Mouse (Mus musculus): ENCODE measurements around the gene Bricd5.

Gene Bricd5

GRCm38 (mm10) chr17:24488186-24488661, 14.5 kb downstream of the Bricd5 start, which contains the start of gene Caskin1:
TSS of gene Caskin1 (plus strand) at chr17:24488601.
- DNase-seq: peak; percentile 32

GRCm38 (mm10) chr17:24488662-24489264, 15.1 kb downstream of the Bricd5 start:
- peak; percentile 49 for DNase-seq

GRCm38 (mm10) chr17:24489265-24490030, 15.8 kb downstream of the Bricd5 start:
- no peak for DNase-seq

- no peak for DNase-seq
These were observed 16.7 kb downstream of the Bricd5 start for GRCm38 (mm10) chr17:24490399-24490798.

- peak; percentile 59 for DNase-seq
These were observed 21.1 kb downstream of the Bricd5 start for GRCm38 (mm10) chr17:24494627-24495335.

GRCm38 (mm10) chr17:24495443-24495842, 21.8 kb downstream of the Bricd5 start:
- DNase-seq: no peak

- no peak for DNase-seq
These were observed 22.3 kb downstream of the Bricd5 start for GRCm38 (mm10) chr17:24496026-24496425.

GRCm38 (mm10) chr17:24502208-24502607, 28.5 kb downstream of the Bricd5 start:
- no peak for DNase-seq

GRCm38 (mm10) chr17:24504085-24504484, 30.4 kb downstream of the Bricd5 start:
- DNase-seq: no peak

- DNase-seq: no peak
These were observed 31.7 kb downstream of the Bricd5 start for GRCm38 (mm10) chr17:24505286-24505955.

- DNase-seq: no peak
These were observed 32.8 kb downstream of the Bricd5 start for GRCm38 (mm10) chr17:24506332-24507070.

GRCm38 (mm10) chr17:24507129-24507664, 33.5 kb downstream of the Bricd5 start:
- DNase-seq: peak; percentile 31

- no peak for DNase-seq
These were observed 34.2 kb downstream of the Bricd5 start for GRCm38 (mm10) chr17:24507806-24508460.

- peak; percentile 71 for DNase-seq
These were observed 39.9 kb downstream of the Bricd5 start for GRCm38 (mm10) chr17:24513609-24514008.

- DNase-seq: peak; percentile 53
These were observed 40.9 kb downstream of the Bricd5 start for GRCm38 (mm10) chr17:24514270-24515257.

- no peak for DNase-seq
These were observed 46.8 kb downstream of the Bricd5 start for GRCm38 (mm10) chr17:24520450-24520849.

GRCm38 (mm10) chr17:24524734-24525133, 51.0 kb downstream of the Bricd5 start:
- no peak for DNase-seq
